27 mouse cellular contexts compared by ENCODE assay signal in genomic region chr7:128100742-128101357, GRCm38 (mm10). TPM values are rescaled to one million over a fixed set of nuclear protein-coding genes. Genes with fewer than 3 reads are reported as not detected.
DNase-seq lines count a peak whose midpoint lies in the region; TF ChIP-seq lines count a peak whose summit lies in the region.
"Had no signal": no experiment of that assay in that cellular context is flagged by ENCODE, and none has a peak within 500 bp of the region (broad histone marks: within the 10 kb centered on the region; RNA-seq: fewer than 3 reads in every experiment).

No protein-coding gene starts in this region.

- no peaks in the 10 kb centered on the region for H3K4me1 ChIP-seq in heart, adult 2 months (ENCODE audit: control insufficient read depth, insufficient read depth, low read length)
- H3K4me1 ChIP-seq: forebrain, embryonic 12.5 days; heart, embryonic 13.5 days; hindbrain, embryonic 15.5 days had no signal

- TF ChIP-seq POLR2A in heart, adult 2 months (IDR thresholded peaks at IDR 0.05; ENCODE audit: insufficient read depth, low read depth, low read length), result no peak

- H3K27me3 ChIP-seq in heart, adult 2 months (ENCODE audit: control insufficient read depth, insufficient read depth, low read length), result no peaks in the 10 kb centered on the region
- no peaks in the 10 kb centered on the region for H3K27me3 ChIP-seq in splenic B cell, adult 2 months (ENCODE audit: control insufficient read depth, insufficient read depth, low read length, poor library complexity, severe bottlenecking)
- H3K27me3 ChIP-seq: embryonic facial prominence, embryonic 13.5 days; forebrain, embryonic 12.5 days; heart, embryonic 13.5 days; hindbrain, embryonic 15.5 days had no signal

- no peak overlapping the region for H3K9ac ChIP-seq in heart, adult 2 months (ENCODE audit: low read depth, low read length)
- H3K9ac ChIP-seq: embryonic facial prominence, embryonic 13.5 days; forebrain, embryonic 12.5 days; heart, embryonic 13.5 days; hindbrain, embryonic 15.5 days had no signal

- H3K4me3 ChIP-seq in heart, adult 2 months, result no peak overlapping the region
- H3K4me3 ChIP-seq: embryonic facial prominence, embryonic 13.5 days; forebrain, embryonic 12.5 days; heart, embryonic 13.5 days; hindbrain, embryonic 15.5 days had no signal

- WGBS in heart, adult 2 months, result 58% methylated on average over 2 of the region's 2 CpGs

- H3K27ac ChIP-seq in heart, adult 2 months, result no peak overlapping the region
- H3K27ac ChIP-seq: embryonic facial prominence, embryonic 13.5 days; forebrain, embryonic 12.5 days; heart, embryonic 13.5 days; hindbrain, embryonic 15.5 days had no signal

- no peak for DNase-seq in heart, adult 2 months
- no peak for DNase-seq in heart, adult 9 months (ENCODE audit: low spot score in 2 of 2)
- DNase-seq in 416B (ENCODE audit: low read depth) (peak; percentile 54), MN1 (ENCODE audit: low spot score) (no peak)
- DNase-seq in B cell, adult 2 months, result peak; percentile 18 to 45
- DNase-seq in splenic B cell, adult 2 months (ENCODE audit: low read depth, low spot score), result peak; percentile 51
- no peak for DNase-seq in urinary bladder, postnatal 14 days (ENCODE audit: low spot score)
- DNase-seq: adrenal gland, postnatal 14 days; cerebellum, adult 11-12 months; cerebellum, adult 9-10 months; cerebellum, postnatal 25 days; gastrocnemius, postnatal 36 days; heart, adult 18-20 months; heart, postnatal 36 days had no signal

- H3K79me2 ChIP-seq in heart, adult 2 months (replicated peaks; ENCODE audit: control insufficient read depth, insufficient read depth, low read length), result no peaks in the 10 kb centered on the region

- H3K36me3 ChIP-seq in heart, adult 2 months (ENCODE audit: control insufficient read depth, insufficient read depth, low read length), result no peaks in the 10 kb centered on the region
- no peaks in the 10 kb centered on the region for H3K36me3 ChIP-seq in splenic B cell, adult 2 months (ENCODE audit: control insufficient read depth, insufficient read depth, low read length, poor library complexity, severe bottlenecking)
- H3K36me3 ChIP-seq: embryonic facial prominence, embryonic 13.5 days; forebrain, embryonic 12.5 days; G1E; heart, embryonic 13.5 days; hindbrain, embryonic 15.5 days had no signal

- intact Hi-C loops in heart, adult 2 months (cut with DNase I), result loop anchor here (1.0 kb wide), 1 partner anchor 107 kb away; no protein-coding TSS in a partner anchor

- TF ChIP-seq CTCF in heart, adult 2 months (IDR thresholded peaks at IDR 0.05), result peak; percentile 35

- TF ChIP-seq EP300 in heart, adult 2 months (IDR thresholded peaks at IDR 0.05; ENCODE audit: insufficient read depth, low read depth, low read length), result no peak

RNA-seq across cellular contexts. Expression of gene Itgax, which starts 28.5 kb away (rescaled TPM):
- total RNA-seq in heart, adult 2 months (2021), result under 1 TPM; 0.23 to 0.37 TPM
- 0.35 and 1.2 TPM in 2 replicates for polyA plus RNA-seq in heart, adult 2 months (2012; rRNA removed)
- polyA plus RNA-seq: activated CD4-positive, CD25-positive, alpha-beta regulatory T cell, adult 4 months; C2C12; embryonic facial prominence, embryonic 13.5 days; forebrain, embryonic 16.5 days; G1E; hindbrain, embryonic 11.5 days; hindbrain, embryonic 15.5 days had no signal

RNA-seq across cellular contexts. Expression of gene Gm49368, which starts 38.4 kb away (rescaled TPM):
- under 1 TPM in 1 of 2 experiments, not detected in 1; 0.23 TPM for total RNA-seq in heart, adult 2 months (2021)
- not detected in 2 replicates for polyA plus RNA-seq in heart, adult 2 months (2012; rRNA removed)
- total RNA-seq: adrenal gland, postnatal 14 days; G1E; gastrocnemius, adult 8-10 months; heart, adult 18-20 months; heart, postnatal 36 days had no signal
- polyA plus RNA-seq: C2C12; embryonic facial prominence, embryonic 13.5 days; forebrain, embryonic 12.5 days; forebrain, embryonic 16.5 days; G1E; heart, embryonic 13.5 days; heart, postnatal 0 days; hindbrain, embryonic 11.5 days; hindbrain, embryonic 15.5 days; intestine, postnatal 0 days; Patski had no signal

RNA-seq across cellular contexts. Expression of gene Itgam, which starts 38.4 kb away (rescaled TPM):
- total RNA-seq in heart, adult 2 months (2021), result 1 to 10 TPM; 6.7 to 7.0 TPM
- 4.2 and 7.6 TPM in 2 replicates for polyA plus RNA-seq in heart, adult 2 months (2012; rRNA removed)
- polyA plus RNA-seq: C2C12, Patski had no signal

RNA-seq across cellular contexts. Expression of gene Itgad, which starts 53.3 kb away (rescaled TPM):
- total RNA-seq in heart, adult 2 months (2021), result under 1 TPM in 1 of 2 experiments, not detected in 1; 0.39 TPM
- 0.21 TPM in 1 of 2 replicates, not detected in the other for polyA plus RNA-seq in heart, adult 2 months (2012; rRNA removed)
- total RNA-seq: G1E; gastrocnemius, postnatal 36 days; heart, adult 18-20 months had no signal
- polyA plus RNA-seq: C2C12; embryonic facial prominence, embryonic 13.5 days; forebrain, embryonic 12.5 days; forebrain, embryonic 16.5 days; hindbrain, embryonic 11.5 days; hindbrain, embryonic 15.5 days; intestine, postnatal 0 days; Patski had no signal

Comparison
In these comparisons a context has a peak if more than half of its experiments do, and no peak if none do; other contexts are left out.
1. DNase-seq: peak in 416B (single experiment), B cell, adult 2 months (2 of 2) and splenic B cell, adult 2 months (single experiment); none in heart, adult 2 months (0 of 2), heart, adult 9 months (0 of 2), MN1 (single experiment) and urinary bladder, postnatal 14 days (single experiment).